Mouse (Mus musculus): Measurements from ENCODE around the gene Kiss1. TPM values are rescaled to one million over a fixed set of nuclear protein-coding genes. Genes with fewer than 3 reads are reported as not detected.

The Kiss1 gene
- polyA plus RNA-seq, 1 experiment from 2014 or later: not detected

- Histone ChIP-seq H3K4me3 (ENCODE audit: low read depth, low read length) (no peak overlapping the region), H3K27ac (ENCODE audit: low read depth, low read length) (no peak overlapping the region), H3K9me3 (ENCODE audit: control insufficient read depth, low read length) (no peaks in the 10 kb centered on the region), H3K27me3 (ENCODE audit: control insufficient read depth, insufficient read depth, low read length) (no peaks in the 10 kb centered on the region), H3K4me1 (replicated peaks; ENCODE audit: control insufficient read depth, insufficient read depth, low read length) (no peaks in the 10 kb centered on the region), H3K4me2 (replicated peaks; ENCODE audit: low read depth, low read length) (no peak overlapping the region), H3K9ac (ENCODE audit: low read depth, low read length) (no peak overlapping the region), H3K36me3 (ENCODE audit: control insufficient read depth, insufficient read depth, low read length) (peaks cover 2% of the 10 kb centered on the region; the same call in 1 of the 2 replicates)
- ATAC-seq (ENCODE audit: low FRiP score) (no peak), DNase-seq (ENCODE audit: low spot score) (no peak)
- WGBS: 93% methylated on average over 4 of the region's 4 CpGs
Measured at GRCm38 (mm10) chr1:133287051-133287450, 34.6 kb upstream of the Kiss1 start.

- H3K4me1 ChIP-seq (replicated peaks; ENCODE audit: control insufficient read depth, insufficient read depth, low read length): no peaks in the 10 kb centered on the region
- no peak overlapping the region for H3K9ac ChIP-seq (ENCODE audit: low read depth, low read length)
- H3K4me2 ChIP-seq (replicated peaks; ENCODE audit: low read depth, low read length): no peak overlapping the region
- 93% methylated on average over 12 of the region's 12 CpGs for WGBS
- DNase-seq (ENCODE audit: low spot score): no peak
- peaks cover 7% of the 10 kb centered on the region for H3K36me3 ChIP-seq (ENCODE audit: control insufficient read depth, insufficient read depth, low read length)
- H3K27me3 ChIP-seq (ENCODE audit: control insufficient read depth, insufficient read depth, low read length): no peaks in the 10 kb centered on the region
- no peak overlapping the region for H3K27ac ChIP-seq (ENCODE audit: low read depth, low read length)
- ATAC-seq (ENCODE audit: low FRiP score): no peak
- H3K4me3 ChIP-seq (ENCODE audit: low read depth, low read length): no peak overlapping the region
- no peaks in the 10 kb centered on the region for H3K9me3 ChIP-seq (ENCODE audit: control insufficient read depth, low read length)
Measured at GRCm38 (mm10) chr1:133287880-133288279, 33.8 kb upstream of the Kiss1 start.

- Histone ChIP-seq H3K9ac (ENCODE audit: low read depth, low read length) (no peak overlapping the region), H3K4me1 (replicated peaks; ENCODE audit: control insufficient read depth, insufficient read depth, low read length) (no peaks in the 10 kb centered on the region), H3K4me2 (replicated peaks; ENCODE audit: low read depth, low read length) (no peak overlapping the region), H3K27ac (ENCODE audit: low read depth, low read length) (no peak overlapping the region), H3K27me3 (ENCODE audit: control insufficient read depth, insufficient read depth, low read length) (no peaks in the 10 kb centered on the region), H3K9me3 (ENCODE audit: control insufficient read depth, low read length) (no peaks in the 10 kb centered on the region), H3K4me3 (ENCODE audit: low read depth, low read length) (no peak overlapping the region), H3K36me3 (ENCODE audit: control insufficient read depth, insufficient read depth, low read length) (peaks cover 7% of the 10 kb centered on the region)
- WGBS: 93% methylated on average over 6 of the region's 6 CpGs
- ATAC-seq (ENCODE audit: low FRiP score): no peak
- no peak for DNase-seq (ENCODE audit: low spot score)
Measured at GRCm38 (mm10) chr1:133291888-133292287, 29.8 kb upstream of the Kiss1 start.

GRCm38 (mm10) chr1:133292608-133293007, 29.1 kb upstream of the Kiss1 start:
- H3K9ac ChIP-seq (ENCODE audit: low read depth, low read length): no peak overlapping the region
- H3K27ac ChIP-seq (ENCODE audit: low read depth, low read length): no peak overlapping the region

GRCm38 (mm10) chr1:133296376-133296775, 25.3 kb upstream of the Kiss1 start:
- Histone ChIP-seq H3K36me3 (ENCODE audit: control insufficient read depth, insufficient read depth, low read length) (peaks cover 5% of the 10 kb centered on the region; the same call in 1 of the 2 replicates), H3K27ac (ENCODE audit: low read depth, low read length) (no peak overlapping the region), H3K9ac (ENCODE audit: low read depth, low read length) (no peak overlapping the region), H3K4me1 (replicated peaks; ENCODE audit: control insufficient read depth, insufficient read depth, low read length) (no peaks in the 10 kb centered on the region; the same call in none of the 2 replicates), H3K4me2 (replicated peaks; ENCODE audit: low read depth, low read length) (no peak overlapping the region), H3K4me3 (ENCODE audit: low read depth, low read length) (no peak overlapping the region), H3K27me3 (ENCODE audit: control insufficient read depth, insufficient read depth, low read length) (no peaks in the 10 kb centered on the region), H3K9me3 (ENCODE audit: control insufficient read depth, low read length) (no peaks in the 10 kb centered on the region)
- DNase-seq (ENCODE audit: low spot score) (no peak), ATAC-seq (ENCODE audit: low FRiP score) (no peak)
- 92% methylated on average over 9 of the region's 9 CpGs for WGBS

More at GRCm38 (mm10) chr1:133292608-133293007, 29.1 kb upstream of the Kiss1 start:
- Histone ChIP-seq H3K9me3 (ENCODE audit: control insufficient read depth, low read length) (no peaks in the 10 kb centered on the region), H3K4me1 (replicated peaks; ENCODE audit: control insufficient read depth, insufficient read depth, low read length) (no peaks in the 10 kb centered on the region), H3K36me3 (ENCODE audit: control insufficient read depth, insufficient read depth, low read length) (peaks cover 6% of the 10 kb centered on the region), H3K4me3 (ENCODE audit: low read depth, low read length) (no peak overlapping the region), H3K4me2 (replicated peaks; ENCODE audit: low read depth, low read length) (no peak overlapping the region), H3K27me3 (ENCODE audit: control insufficient read depth, insufficient read depth, low read length) (no peaks in the 10 kb centered on the region)
- no peak for ATAC-seq (ENCODE audit: low FRiP score)
- DNase-seq (ENCODE audit: low spot score): no peak

GRCm38 (mm10) chr1:133298816-133299215, 22.9 kb upstream of the Kiss1 start:
- Histone ChIP-seq H3K27me3 (ENCODE audit: control insufficient read depth, insufficient read depth, low read length) (no peaks in the 10 kb centered on the region), H3K36me3 (ENCODE audit: control insufficient read depth, insufficient read depth, low read length) (no peaks in the 10 kb centered on the region), H3K27ac (ENCODE audit: low read depth, low read length) (0 out of 2 replicates have a peak overlapping the region, but pooled peaks have one; percentile 6), H3K4me3 (ENCODE audit: low read depth, low read length) (no peak overlapping the region), H3K9ac (ENCODE audit: low read depth, low read length) (no peak overlapping the region), H3K4me1 (replicated peaks; ENCODE audit: control insufficient read depth, insufficient read depth, low read length) (no peaks in the 10 kb centered on the region; the same call in none of the 2 replicates), H3K4me2 (replicated peaks; ENCODE audit: low read depth, low read length) (no peak overlapping the region), H3K9me3 (ENCODE audit: control insufficient read depth, low read length) (no peaks in the 10 kb centered on the region)
- ATAC-seq (ENCODE audit: low FRiP score): no peak
- WGBS: 46% methylated on average over 14 of the region's 14 CpGs
- no peak for DNase-seq (ENCODE audit: low spot score)

- Histone ChIP-seq H3K4me1 (replicated peaks; ENCODE audit: control insufficient read depth, insufficient read depth, low read length) (no peaks in the 10 kb centered on the region; the same call in none of the 2 replicates), H3K27me3 (ENCODE audit: control insufficient read depth, insufficient read depth, low read length) (no peaks in the 10 kb centered on the region), H3K4me3 (ENCODE audit: low read depth, low read length) (no peak overlapping the region), H3K27ac (ENCODE audit: low read depth, low read length) (no peak overlapping the region), H3K36me3 (ENCODE audit: control insufficient read depth, insufficient read depth, low read length) (no peaks in the 10 kb centered on the region), H3K4me2 (replicated peaks; ENCODE audit: low read depth, low read length) (no peak overlapping the region), H3K9me3 (ENCODE audit: control insufficient read depth, low read length) (no peaks in the 10 kb centered on the region), H3K9ac (ENCODE audit: low read depth, low read length) (no peak overlapping the region)
- WGBS: 59% methylated on average over 3 of the region's 3 CpGs
- ATAC-seq (ENCODE audit: low FRiP score): no peak
- no peak for DNase-seq (ENCODE audit: low spot score)
Measured at GRCm38 (mm10) chr1:133302540-133302939, 19.1 kb upstream of the Kiss1 start.

GRCm38 (mm10) chr1:133306842-133307241, 14.8 kb upstream of the Kiss1 start:
- Histone ChIP-seq H3K9ac (ENCODE audit: low read depth, low read length) (no peak overlapping the region), H3K9me3 (ENCODE audit: control insufficient read depth, low read length) (no peaks in the 10 kb centered on the region), H3K4me3 (ENCODE audit: low read depth, low read length) (no peak overlapping the region), H3K36me3 (ENCODE audit: control insufficient read depth, insufficient read depth, low read length) (no peaks in the 10 kb centered on the region), H3K4me1 (replicated peaks; ENCODE audit: control insufficient read depth, insufficient read depth, low read length) (no peaks in the 10 kb centered on the region), H3K27ac (ENCODE audit: low read depth, low read length) (no peak overlapping the region), H3K27me3 (ENCODE audit: control insufficient read depth, insufficient read depth, low read length) (no peaks in the 10 kb centered on the region), H3K4me2 (replicated peaks; ENCODE audit: low read depth, low read length) (no peak overlapping the region)
- DNase-seq (ENCODE audit: low spot score): peak; percentile 86
- peak; percentile 63; the same call in 1 of the 2 replicates for ATAC-seq (ENCODE audit: low FRiP score)
- 15% methylated on average over 4 of the region's 4 CpGs for WGBS

- DNase-seq (ENCODE audit: low spot score): peak; percentile 80
- 18% methylated on average over 6 of the region's 6 CpGs for WGBS
- Histone ChIP-seq H3K9me3 (ENCODE audit: control insufficient read depth, low read length) (no peaks in the 10 kb centered on the region), H3K4me2 (replicated peaks; ENCODE audit: low read depth, low read length) (no peak overlapping the region), H3K27me3 (ENCODE audit: control insufficient read depth, insufficient read depth, low read length) (no peaks in the 10 kb centered on the region), H3K27ac (ENCODE audit: low read depth, low read length) (no peak overlapping the region), H3K9ac (ENCODE audit: low read depth, low read length) (no peak overlapping the region), H3K4me1 (replicated peaks; ENCODE audit: control insufficient read depth, insufficient read depth, low read length) (no peaks in the 10 kb centered on the region), H3K36me3 (ENCODE audit: control insufficient read depth, insufficient read depth, low read length) (no peaks in the 10 kb centered on the region), H3K4me3 (ENCODE audit: low read depth, low read length) (no peak overlapping the region)
- peak; percentile 51; the same call in 1 of the 2 replicates for ATAC-seq (ENCODE audit: low FRiP score)
Measured at GRCm38 (mm10) chr1:133307318-133307717, 14.4 kb upstream of the Kiss1 start.

Data from hindbrain, embryonic 11.5 days (tissue).